Mouse (Mus musculus) gastrocnemius, adult 8-10 months (tissue): ENCODE results near the gene Zfp882. TPM values are rescaled to one million over a fixed set of nuclear protein-coding genes. Genes with fewer than 3 reads are reported as not detected.
"Not testable (repeated sequence)": the region's sequence is repeated elsewhere in the genome, so short reads cannot be mapped to it uniquely, and the experiment has no call there.

Experiments
- DNase-seq, 2 experiments: peaks; one replicate each; pipeline ENCODE4 v3.0.0; 2022; ENCODE audit warnings: low spot score in 2 of 2
- total RNA-seq, 4 experiments: library from RNA; stranded (reverse); gene quantifications; 2 replicates each; pipeline ENCODE4 v1.2.4; 2022

Gene Zfp882
- total RNA-seq, result 1 to 10 TPM; 2.5 to 4.2 (median 3.2) TPM

DNA sequence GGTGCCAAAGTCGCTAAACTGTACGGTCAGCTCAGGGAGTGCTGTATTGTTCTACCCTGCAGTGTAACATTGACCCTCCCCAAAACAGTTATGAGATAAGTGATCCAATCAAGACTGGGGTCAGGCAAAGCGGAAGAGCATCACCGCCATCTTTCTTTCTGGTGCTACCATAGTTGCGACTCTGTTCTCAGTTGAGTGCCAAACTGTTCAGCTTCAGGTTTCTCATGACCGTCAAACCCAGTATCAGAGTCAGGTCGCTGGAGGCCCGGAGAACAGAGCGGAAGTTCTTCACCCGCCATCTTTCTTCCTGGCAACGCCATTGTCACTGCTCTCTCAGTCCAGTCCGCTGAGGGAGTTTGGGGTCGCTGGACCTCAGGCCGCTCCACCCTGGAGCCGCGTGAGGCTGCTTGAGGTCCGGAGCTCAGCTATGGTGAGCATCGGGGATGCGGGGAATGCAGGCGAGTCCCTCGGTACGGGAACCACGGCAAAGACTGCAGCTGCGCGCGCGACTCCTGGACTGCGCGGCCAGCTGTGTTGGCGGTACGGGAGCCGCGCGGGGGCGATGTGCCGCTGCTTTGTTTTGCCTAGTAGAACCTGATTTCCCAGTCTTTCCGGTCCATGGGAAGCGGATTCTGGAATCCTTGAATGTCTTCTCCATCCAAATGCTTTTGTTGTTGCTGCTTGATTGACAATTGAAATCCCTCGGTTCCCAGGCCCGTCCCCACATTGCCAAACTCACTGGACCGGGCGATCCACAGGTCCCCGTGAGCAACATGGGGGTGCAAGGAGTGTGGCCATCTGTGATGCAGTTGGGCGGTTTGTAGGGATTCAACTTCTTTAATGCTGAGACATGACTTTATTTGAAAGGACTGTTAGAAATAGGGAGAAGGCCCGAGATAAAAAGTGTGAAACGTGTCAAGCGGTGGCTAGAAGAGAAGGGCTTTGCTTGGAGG is at the start of gene Zfp882, which contains the start of gene Zfp617:
Zfp882 (plus strand) TSS at position 300 of the 953 bp plus-strand sequence.
Zfp617 (plus strand) TSS at position 327 of the 953 bp plus-strand sequence.
- peak; percentile 73 to 78 for DNase-seq

DNA sequence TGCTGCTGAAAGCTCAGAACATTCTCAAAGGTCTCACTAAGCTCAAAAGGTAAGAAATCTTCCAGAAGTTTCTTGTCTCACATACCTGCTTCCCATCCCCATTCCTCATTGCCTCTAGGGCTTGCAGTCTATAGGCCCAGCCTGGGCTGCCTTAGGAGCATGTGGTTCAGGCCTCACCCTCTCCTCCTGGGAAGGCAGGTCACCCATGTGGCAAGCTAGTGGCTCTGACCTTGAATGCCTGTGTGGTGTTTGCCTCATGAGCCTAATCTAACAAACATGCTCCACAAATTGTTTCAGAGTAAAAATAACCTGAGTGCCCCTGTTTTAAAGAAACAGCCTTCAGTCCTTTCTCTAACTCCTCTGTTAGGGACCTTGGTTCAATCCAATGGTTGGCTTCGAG is 46.9 kb upstream of the Zfp882 start:
- DNase-seq, result not testable (repeated sequence)

DNA sequence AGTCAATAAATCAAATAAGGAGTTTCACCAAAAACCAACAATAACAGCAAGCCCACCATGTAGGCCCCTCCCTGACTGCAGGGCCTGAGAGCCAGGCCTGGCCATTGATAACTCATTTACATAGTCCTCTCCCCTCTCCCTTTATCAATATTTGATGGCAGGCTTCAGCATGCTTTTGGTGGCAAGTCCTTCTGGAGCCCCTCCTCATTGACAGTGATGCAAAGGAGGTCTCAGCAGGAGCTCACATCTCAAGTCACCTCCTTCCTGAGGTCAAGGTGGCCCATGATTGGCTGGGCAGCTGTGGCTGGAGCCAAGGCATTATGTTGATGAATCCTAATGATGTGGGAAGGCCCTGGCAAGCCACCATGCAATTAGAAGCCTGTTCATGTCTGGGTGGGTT is 46.4 kb upstream of the Zfp882 start:
- DNase-seq, result not testable (repeated sequence)

DNA sequence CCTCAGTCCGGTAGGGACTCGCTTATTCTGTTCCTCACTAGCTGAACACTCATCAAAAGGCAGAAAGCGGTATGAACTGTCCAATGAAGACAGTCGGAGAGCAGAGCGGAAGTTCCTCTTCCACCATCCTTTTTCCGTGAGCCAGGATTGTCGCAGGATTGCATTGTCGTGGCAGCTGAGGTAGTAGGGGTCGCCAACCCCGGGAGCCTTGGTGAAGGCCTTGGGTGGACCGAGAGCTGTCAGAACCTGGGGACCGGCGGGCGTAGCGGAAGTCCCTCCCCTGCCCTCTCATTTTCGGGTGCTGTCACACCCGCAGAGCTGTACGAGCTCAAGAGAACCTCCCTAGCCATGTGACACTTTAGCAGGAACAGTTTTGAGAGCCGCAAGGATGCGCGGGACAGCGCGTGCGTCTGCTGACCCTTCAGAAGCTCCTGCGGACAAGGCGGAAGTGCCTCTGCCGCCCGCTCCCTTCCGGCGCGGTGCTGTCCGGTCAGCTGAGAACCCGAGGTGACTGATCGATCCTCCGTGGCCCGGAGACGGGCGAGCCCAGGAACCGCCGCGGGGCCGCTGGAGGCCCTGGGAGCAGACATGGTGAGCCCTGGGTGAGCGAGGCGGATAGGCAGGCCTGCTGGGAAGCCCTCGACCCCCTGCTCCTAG is 26.7 kb upstream of the Zfp882 start, which contains the start of gene Zfp709:
Zfp709 (plus strand) TSS at position 402 of the 657 bp plus-strand sequence.
- peak; percentile 38 to 42 for DNase-seq

DNA sequence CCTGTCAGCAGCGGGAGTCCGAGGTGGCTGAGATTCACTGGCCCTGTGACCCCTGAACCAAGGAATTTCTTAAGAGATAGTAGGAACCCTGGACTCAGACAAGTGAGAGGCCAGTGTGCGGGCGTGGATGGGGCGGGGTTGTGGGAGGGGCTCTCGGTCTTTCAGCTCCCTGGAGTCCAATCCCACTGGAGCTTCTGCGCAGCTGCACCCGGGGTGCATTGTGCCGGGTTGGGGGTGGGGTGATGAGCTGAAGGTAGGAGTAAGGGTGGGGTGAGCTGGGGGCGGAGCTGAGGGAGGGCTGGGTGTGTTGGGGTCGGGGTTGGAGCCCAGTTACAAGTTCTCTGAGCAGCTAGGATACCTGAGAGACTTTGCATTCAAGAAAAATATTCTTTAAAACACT is 7.7 kb upstream of the Zfp882 start:
- DNase-seq, result not testable (repeated sequence)

DNA sequence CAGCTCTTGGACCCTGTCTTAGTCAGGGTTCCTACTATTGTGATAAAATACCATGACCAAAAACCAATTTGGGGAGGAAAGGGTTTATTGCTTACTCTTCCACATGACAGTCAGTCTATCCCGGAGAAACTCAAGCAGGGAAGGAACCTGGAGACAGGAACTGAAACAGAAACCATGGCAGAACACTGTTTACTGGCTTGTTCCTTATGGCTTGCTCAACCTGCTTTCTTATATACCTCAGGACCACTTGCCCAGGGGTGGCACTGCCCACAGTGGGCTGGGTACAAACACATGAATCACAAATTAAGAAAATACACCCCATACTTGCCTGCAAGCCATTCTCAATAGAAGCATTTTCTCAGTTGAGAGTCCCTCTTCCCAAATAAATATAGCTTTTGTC is 5.3 kb upstream of the Zfp882 start:
- DNase-seq, result not testable (repeated sequence)

DNA sequence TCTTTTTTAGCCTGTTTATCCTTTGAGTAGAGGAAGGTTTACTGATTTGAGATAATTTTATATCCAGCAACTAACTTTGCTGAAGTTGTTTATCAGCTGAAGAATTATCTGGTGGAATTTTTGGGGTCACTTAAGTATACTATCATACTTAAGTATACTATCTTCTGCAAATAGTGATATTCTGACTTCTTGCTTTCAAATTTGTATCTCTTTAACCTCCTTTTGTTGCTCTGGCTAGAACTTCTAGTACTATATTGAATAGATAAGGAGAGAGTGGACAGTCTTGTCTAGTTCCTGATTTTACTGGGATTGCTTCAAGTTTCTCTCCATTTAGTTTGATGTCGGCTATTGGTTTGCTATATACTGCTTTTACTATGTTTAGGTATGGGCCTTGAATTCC is 1.6 kb upstream of the Zfp882 start:
- DNase-seq, result no peak

DNA sequence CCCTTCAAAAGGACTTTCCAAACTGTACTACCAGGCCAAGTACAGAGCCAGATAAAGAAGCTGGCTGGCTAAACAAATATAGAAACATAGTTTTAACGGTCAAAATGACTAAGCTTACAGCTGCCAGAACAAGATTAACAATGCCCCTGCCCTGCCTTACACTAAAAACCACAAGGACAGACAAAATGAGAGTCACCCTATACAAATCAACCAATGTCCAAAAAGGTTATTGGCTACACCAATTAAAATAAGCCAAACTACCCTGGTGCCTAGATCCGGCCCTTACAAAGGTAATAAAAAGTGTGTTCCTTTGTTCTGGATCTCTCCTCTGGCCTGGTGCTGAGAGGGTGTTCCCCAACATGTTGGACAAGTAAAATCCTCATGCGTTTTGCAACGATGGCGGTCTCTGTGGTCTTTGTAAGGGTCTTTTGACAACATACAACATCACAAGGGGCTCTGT is 580 bp upstream of the Zfp882 start:
- no peak for DNase-seq

DNA sequence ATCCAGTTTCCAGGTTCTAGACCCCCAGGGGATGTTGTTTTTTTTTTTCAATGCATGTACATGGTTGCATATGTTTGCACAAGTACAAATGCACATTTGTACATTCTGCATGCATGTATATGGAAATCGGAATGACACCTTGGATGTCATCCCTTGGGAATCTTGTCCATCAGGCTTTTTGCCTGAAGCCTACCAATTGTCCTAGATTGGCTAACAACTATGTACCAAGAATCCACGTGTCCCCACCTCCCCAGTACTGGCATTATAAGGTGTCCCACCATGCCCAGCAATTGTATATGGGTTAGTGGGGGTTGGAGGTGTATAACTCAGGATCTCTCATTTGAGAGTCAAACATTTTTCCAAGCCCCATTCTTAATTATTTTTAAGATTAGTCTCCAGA is 3.9 kb downstream of the Zfp882 start:
- DNase-seq, result no peak

DNA sequence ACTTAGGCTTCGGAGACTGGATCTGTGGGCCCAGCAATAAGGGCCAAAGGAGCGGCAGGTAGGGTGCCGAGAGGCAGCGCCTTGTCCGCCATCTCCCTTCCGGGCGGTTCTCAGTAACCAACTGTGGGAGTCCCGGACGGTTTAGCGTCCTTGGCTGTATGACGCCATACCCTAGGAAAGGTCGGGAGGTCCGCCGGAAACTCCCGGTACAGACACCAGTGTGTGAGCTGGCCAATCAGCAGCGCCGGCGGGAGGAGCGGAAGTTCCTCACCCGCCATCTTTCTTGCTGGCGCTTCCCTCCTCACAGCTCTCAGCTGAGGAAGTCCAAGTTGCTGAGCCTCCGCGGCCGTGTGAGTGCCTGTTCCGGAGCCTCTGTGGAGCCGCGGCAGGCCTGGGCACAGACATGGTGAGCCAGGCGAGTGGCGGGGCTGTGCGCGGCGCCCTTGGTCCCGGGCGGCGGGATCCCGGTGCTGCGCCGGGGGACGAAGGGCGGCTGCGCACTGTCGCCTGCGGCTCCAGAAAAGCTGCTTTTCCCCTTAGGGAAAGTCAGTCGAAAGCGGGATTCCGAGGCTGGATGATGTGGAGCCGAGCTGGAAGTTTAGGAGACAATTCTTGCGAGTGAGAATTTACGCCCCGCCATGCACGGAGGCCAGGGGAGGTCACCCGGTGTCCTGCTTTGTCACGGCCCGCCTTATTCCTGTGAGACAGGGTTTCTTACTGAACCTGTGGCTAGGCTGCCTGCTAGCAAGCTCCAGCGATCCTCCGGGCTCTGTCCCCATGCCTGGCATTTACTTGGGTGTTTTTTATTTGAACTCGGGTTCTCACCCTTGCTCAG is 14.4 kb downstream of the Zfp882 start:
- peak; percentile 86 to 92 for DNase-seq

DNA sequence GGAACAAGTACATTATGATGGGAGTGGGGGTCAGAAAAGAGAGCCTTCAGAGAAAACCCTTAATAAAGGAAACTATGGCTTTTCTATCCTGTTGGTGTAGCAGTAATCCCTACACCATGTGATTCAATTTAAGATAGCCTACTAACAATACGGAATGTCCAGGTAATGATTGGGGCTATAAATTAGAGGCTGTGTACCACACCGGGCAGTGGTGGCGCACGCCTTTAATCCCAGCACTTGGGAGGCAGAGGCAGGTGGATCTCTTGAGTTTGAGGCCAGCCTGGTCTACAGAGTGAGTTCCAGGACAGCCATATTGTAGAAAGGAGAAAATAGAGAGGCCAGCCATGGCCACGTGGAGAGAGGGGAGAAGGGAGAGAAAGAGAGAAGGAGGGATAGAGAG is 17.4 kb downstream of the Zfp882 start:
- DNase-seq, result no peak

DNA sequence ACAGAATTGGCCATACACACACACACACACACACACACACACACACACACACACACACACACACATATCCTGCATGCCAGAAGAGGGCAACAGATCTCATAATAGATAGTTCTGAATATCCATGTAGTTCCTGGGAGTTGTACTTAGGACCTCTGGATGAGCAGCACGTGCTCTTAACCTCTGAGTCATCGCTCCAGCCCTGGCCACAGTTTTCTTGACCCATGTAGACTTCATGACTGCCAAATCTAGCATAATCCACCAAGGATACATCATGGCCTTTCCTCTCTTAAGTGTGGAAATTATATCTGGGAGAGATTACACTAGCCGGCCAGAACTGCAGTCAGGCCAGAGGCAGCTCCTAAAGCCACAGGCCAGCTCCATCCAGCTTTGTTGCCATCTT is 18.1 kb downstream of the Zfp882 start:
- no peak for DNase-seq

DNA sequence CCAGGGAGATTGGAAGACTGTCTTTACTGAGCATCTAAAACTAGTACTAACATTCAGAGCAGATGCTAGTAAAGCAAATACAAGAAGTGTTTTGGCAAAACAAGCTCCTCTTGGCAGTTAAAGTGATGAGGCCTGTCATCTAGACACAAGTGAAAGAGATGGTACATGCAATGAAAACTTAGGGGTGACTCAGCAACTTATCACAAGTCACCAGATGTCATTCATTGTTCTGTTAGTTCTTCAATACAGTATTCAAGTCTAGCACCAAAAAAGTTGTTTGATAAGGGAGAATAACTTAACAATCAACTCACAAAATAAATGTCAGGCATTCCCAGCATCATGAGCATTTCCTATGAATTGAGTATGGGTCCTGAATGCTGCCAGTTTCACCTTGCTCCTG is 19.4 kb downstream of the Zfp882 start:
- DNase-seq, result no peak

DNA sequence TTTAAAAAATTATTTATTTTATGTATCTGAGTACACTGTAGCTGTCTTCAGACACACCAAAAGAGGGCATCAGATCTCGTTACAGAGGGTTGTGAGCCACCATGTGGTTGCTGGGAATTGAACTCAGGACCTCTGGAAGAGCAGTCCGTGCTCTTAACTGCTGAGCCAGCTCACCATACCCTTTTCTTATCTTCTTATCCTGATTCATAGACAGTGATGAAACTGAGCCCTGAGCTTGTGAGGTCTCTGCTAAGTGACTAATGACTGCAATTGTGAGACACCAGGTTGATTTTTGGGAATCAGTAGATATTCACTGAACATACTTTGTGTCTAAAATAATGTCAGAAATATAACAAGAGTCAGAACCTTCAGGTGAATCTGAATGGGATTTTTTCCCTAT is 29.6 kb downstream of the Zfp882 start:
- DNase-seq, result not testable (repeated sequence)

DNA sequence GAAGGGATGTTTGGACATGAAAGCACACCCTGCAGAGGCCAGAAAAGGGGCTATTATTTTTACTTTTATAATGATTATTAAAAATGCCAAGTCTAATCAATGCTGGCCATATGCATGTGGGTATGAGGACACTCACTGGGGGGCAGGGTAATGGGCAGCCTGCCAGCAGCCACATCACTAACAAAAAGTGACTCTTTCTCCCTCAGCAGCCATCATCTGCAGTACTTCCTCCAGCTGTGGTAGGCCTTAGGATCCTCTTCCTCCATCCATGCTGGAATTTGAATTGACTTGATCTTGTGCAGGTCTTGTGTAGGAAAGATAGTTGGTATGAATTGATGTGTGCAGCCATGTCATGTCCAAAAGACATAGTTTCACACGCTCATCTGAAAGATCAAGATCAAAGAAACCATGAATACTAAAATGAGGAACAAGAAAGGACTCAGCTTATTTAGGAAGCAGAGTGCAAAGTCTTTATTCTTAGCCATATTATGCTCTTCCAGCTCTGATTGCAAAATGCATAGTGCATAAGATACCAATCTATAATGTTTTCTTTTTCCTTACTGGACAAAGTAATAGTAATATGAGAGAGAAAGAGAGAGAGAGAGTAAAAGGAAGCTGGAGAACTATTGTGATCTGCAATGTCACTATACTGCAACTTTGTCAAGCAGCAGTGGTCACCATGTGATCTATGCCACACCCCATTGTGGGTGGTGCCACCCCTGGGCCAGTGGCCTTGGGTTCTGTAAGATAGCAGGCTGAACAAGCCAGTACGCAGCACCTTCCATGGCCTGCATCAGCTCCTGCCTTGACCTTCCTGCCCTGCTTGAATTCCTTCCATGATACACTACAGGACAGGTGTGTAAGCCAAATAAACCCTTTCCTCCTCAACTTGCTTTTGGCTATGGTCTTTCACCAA is 32.1 kb downstream of the Zfp882 start:
- DNase-seq, result no peak

DNA sequence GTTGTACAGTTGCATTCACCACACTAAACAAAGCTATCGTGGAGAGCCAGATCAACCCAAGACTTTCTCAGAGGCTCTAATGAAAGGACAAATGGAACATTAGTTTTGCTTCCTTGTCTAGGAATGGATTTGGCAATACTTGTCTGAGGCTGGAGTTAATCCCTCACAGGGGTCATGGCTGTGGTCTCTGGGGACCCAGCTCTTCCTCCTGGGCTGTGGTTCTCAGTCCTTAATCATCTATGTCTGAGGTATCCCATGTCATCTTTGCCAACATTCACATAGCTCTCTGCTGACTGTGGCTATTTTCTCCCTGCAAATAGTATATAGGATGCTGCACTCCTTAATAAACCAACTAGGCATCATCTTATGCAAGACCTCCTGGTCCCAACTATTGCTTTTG is 33.4 kb downstream of the Zfp882 start:
- no peak for DNase-seq

DNA sequence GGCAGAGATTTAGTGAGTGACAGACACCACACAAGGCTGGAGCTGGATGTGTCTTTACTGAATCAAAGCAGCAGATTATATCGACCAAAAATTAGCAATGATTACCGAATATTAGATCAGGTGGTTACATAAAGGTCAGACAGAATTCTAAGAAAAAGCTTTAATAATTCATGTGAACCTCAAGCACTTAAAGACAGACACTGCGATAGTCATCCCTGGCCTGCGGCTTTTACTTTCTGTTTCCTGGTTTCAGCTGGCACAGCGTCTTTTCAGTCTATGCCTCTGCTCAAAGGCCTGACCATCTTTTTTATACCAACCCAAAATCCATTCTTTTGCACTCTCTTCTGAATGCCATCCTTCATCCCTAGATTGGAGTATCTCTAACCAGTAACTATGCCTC is 40.2 kb downstream of the Zfp882 start:
- DNase-seq, result no peak

DNA sequence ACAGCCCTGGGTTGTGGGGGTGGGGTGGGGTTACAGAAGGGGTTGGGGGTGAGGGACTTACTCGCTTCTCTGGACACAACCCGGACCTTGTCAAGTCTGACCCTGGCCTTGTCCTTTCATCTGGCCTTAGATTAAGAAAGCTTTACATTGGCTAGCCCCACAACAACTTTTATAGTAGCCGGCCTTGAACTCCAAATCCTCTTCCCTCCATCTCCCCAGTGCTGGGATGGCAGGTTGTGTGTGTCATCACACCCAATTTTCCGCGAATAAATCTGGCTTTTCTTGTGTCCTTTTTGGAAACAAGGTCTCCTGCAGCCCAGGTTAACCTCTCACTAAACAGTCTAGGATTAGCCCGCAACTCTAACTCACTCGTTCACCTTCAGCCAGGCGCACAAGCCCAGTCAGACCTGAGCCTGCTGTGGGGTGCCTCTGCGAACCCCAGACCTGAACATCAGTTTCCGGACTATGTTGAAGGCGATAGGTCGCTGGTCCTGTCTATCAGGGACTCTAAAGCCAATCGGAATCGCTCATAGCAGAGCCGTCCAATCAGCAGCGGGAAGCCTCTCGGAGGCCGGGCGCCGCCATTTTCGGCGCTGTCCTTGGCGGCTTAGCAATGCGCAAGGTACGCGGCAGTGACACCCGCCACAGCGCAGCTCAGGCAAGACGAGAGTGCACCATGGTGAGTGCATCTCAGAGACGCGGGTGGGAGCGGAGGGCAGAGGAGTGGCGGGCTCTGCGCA is 42.2 kb downstream of the Zfp882 start, which contains the start of gene Zfp961:
Zfp961 (plus strand) TSS at position 557 of the 740 bp plus-strand sequence.
- peak; percentile 92 to 93 for DNase-seq

DNA sequence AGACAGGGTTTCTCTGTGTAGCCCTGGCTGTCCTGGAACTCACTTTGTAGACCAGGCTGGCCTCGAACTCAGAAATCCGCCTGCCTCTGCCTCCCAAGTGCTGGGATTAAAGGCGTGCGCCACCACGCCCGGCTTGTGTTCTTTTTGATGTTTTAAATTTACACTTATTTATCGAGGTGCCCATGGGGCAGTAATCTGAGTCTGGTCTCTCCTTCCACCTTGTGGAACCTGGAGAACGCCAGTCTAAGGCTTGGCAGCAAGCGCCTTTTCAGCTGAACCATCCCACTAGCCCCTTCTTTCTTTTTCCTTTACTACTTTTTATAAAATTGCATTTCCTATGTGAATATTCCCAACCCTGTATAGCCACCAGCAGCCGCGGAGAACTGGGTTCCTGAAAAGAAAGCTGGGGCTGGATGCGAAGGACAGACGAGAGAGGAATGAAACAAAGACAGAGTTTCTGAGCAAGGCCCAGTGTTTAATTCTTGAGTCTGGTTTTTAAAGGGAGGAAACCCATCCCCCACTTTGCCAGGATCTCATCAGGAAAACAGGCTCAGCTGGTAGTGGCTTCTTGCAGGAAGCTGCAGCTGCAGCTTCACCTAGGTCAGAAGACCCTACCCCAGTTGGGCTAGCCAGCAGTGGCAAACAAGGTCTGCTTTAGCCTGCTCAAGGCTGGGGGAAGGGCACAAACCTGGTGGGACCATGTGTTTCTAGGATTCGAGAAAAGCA is 43.2 kb downstream of the Zfp882 start:
- DNase-seq, result no peak
